Mouse (Mus musculus): ENCODE results near the gene Plcb3. TPM values are rescaled to one million over a fixed set of nuclear protein-coding genes. Genes with fewer than 3 reads are reported as not detected.
A peak's percentile ranks its signal among the peaks of the same experiment; 100 is the strongest.

Gene Plcb3
- total and polyA plus RNA-seq, 3 experiments, result 9.9 to 21.0 (median 14.1) TPM

GRCm38 (mm10) chr19:6933436-6934194 is 42.7 kb downstream of the Plcb3 start:
- peaks cover 12% of the 10 kb centered on the region for H3K36me3 ChIP-seq (replicated peaks)
- ATAC-seq (ENCODE audit: extremely low read depth, insufficient number of reproducible peaks, low FRiP score, poor library complexity, severe bottlenecking) (no peak), DNase-seq (ENCODE audit: low spot score) (no peak)
- H3K4me1 ChIP-seq (ENCODE audit: insufficient read depth, low read depth, low read length), result peaks cover 6% of the 10 kb centered on the region; the same call in 1 of the 2 replicates
- peak overlapping the region; percentile 33; the same call in 1 of the 2 replicates for H3K4me3 ChIP-seq (ENCODE audit: low read depth, low read length)
- TF ChIP-seq GATA2 (IDR thresholded peaks at IDR 0.05; ENCODE audit: borderline replicate concordance, low read depth, low read length), result no peak
- H3K9me3 ChIP-seq (replicated peaks), result peaks cover 8% of the 10 kb centered on the region
- H3K27me3 ChIP-seq (ENCODE audit: insufficient read depth, low read length), result peaks cover 53% of the 10 kb centered on the region

GRCm38 (mm10) chr19:6933102-6933435 is 43.2 kb downstream of the Plcb3 start:
- TF ChIP-seq CTCF (IDR thresholded peaks at IDR 0.05; ENCODE audit: low read depth, low read length), result no peak
- no peak for TF ChIP-seq TAL1 (conservative IDR thresholded peaks at IDR 0.05; ENCODE audit: low read depth, low read length)
- no peak for TF ChIP-seq GATA1 (IDR thresholded peaks at IDR 0.05; ENCODE audit: borderline replicate concordance, low read length)
- no peak for TF ChIP-seq POLR2AphosphoS5 (IDR thresholded peaks at IDR 0.05; ENCODE audit: insufficient replicate concordance, low read depth, low read length)
- no peak for TF ChIP-seq GATA2 (IDR thresholded peaks at IDR 0.05; ENCODE audit: borderline replicate concordance, low read depth, low read length)
- Histone ChIP-seq H3K4me1 (ENCODE audit: insufficient read depth, low read depth, low read length) (peaks cover 6% of the 10 kb centered on the region; the same call in 1 of the 2 replicates), H3K4me3 (ENCODE audit: low read depth, low read length) (no peak overlapping the region), H3K27me3 (ENCODE audit: insufficient read depth, low read length) (peaks cover 56% of the 10 kb centered on the region), H3K36me3 (replicated peaks) (peaks cover 6% of the 10 kb centered on the region), H3K9me3 (replicated peaks) (peaks cover 8% of the 10 kb centered on the region)
- ATAC-seq (ENCODE audit: extremely low read depth, insufficient number of reproducible peaks, low FRiP score, poor library complexity, severe bottlenecking) (no peak), DNase-seq (ENCODE audit: low spot score) (no peak)

GRCm38 (mm10) chr19:6932018-6932417 is 44.3 kb downstream of the Plcb3 start:
- Histone ChIP-seq H3K9me3 (replicated peaks) (peaks cover 8% of the 10 kb centered on the region), H3K4me1 (ENCODE audit: insufficient read depth, low read depth, low read length) (peaks cover 6% of the 10 kb centered on the region), H3K27me3 (ENCODE audit: insufficient read depth, low read length) (peaks cover 65% of the 10 kb centered on the region), H3K4me3 (ENCODE audit: low read depth, low read length) (no peak overlapping the region), H3K36me3 (replicated peaks) (no peaks in the 10 kb centered on the region)
- DNase-seq (ENCODE audit: low spot score), result no peak
- no peak for ATAC-seq (ENCODE audit: extremely low read depth, insufficient number of reproducible peaks, low FRiP score, poor library complexity, severe bottlenecking)
- TF ChIP-seq TAL1 (conservative IDR thresholded peaks at IDR 0.05; ENCODE audit: low read depth, low read length) (no peak), GATA1 (IDR thresholded peaks at IDR 0.05; ENCODE audit: borderline replicate concordance, low read length) (no peak), CTCF (IDR thresholded peaks at IDR 0.05; ENCODE audit: low read depth, low read length) (no peak), GATA2 (IDR thresholded peaks at IDR 0.05; ENCODE audit: borderline replicate concordance, low read depth, low read length) (no peak), POLR2AphosphoS5 (IDR thresholded peaks at IDR 0.05; ENCODE audit: insufficient replicate concordance, low read depth, low read length) (no peak)

GRCm38 (mm10) chr19:6931002-6931401 is 45.3 kb downstream of the Plcb3 start:
- ATAC-seq (ENCODE audit: extremely low read depth, insufficient number of reproducible peaks, low FRiP score, poor library complexity, severe bottlenecking) (no peak), DNase-seq (ENCODE audit: low spot score) (no peak)
- Histone ChIP-seq H3K4me1 (ENCODE audit: insufficient read depth, low read depth, low read length) (peaks cover 6% of the 10 kb centered on the region), H3K27me3 (ENCODE audit: insufficient read depth, low read length) (peaks cover 73% of the 10 kb centered on the region), H3K36me3 (replicated peaks) (no peaks in the 10 kb centered on the region), H3K4me3 (ENCODE audit: low read depth, low read length) (no peak overlapping the region), H3K9me3 (replicated peaks) (peaks cover 8% of the 10 kb centered on the region)
- no peak for TF ChIP-seq GATA1 (IDR thresholded peaks at IDR 0.05; ENCODE audit: borderline replicate concordance, low read length)
- no peak for TF ChIP-seq POLR2AphosphoS5 (IDR thresholded peaks at IDR 0.05; ENCODE audit: insufficient replicate concordance, low read depth, low read length)
- TF ChIP-seq TAL1 (conservative IDR thresholded peaks at IDR 0.05; ENCODE audit: low read depth, low read length), result no peak
- no peak for TF ChIP-seq CTCF (IDR thresholded peaks at IDR 0.05; ENCODE audit: low read depth, low read length)
- TF ChIP-seq GATA2 (IDR thresholded peaks at IDR 0.05; ENCODE audit: borderline replicate concordance, low read depth, low read length), result no peak

DNA sequence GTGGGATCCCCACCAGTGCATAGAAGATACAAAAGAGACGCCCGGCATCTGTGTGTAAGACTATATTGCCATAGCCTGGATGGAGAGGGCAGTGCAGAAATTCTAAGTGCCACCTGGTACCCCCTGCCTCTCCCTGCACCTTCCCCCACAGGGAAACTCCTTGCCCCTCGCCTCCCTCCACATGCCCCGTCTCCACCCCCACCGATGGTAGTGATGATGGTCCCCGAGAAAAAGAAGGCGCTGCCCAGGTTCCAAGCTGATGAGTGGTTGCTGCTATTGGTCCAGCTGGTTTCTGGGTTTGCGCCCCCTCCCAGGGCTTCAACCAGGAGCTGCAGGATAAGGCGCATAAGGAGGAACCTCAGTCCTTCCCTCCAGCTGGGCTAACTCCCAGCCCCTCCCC is 48.2 kb downstream of the Plcb3 start:
- no peak overlapping the region for H3K4me3 ChIP-seq (ENCODE audit: low read depth, low read length)
- no peaks in the 10 kb centered on the region for H3K36me3 ChIP-seq (replicated peaks)
- peaks cover 62% of the 10 kb centered on the region for H3K27me3 ChIP-seq (ENCODE audit: insufficient read depth, low read length)
- no peaks in the 10 kb centered on the region for H3K9me3 ChIP-seq (replicated peaks)
- no peak for TF ChIP-seq POLR2AphosphoS5 (IDR thresholded peaks at IDR 0.05; ENCODE audit: insufficient replicate concordance, low read depth, low read length)
- TF ChIP-seq TAL1 (conservative IDR thresholded peaks at IDR 0.05; ENCODE audit: low read depth, low read length), result no peak
- TF ChIP-seq GATA2 (IDR thresholded peaks at IDR 0.05; ENCODE audit: borderline replicate concordance, low read depth, low read length), result no peak
- no peak for TF ChIP-seq GATA1 (IDR thresholded peaks at IDR 0.05; ENCODE audit: borderline replicate concordance, low read length)
- TF ChIP-seq CTCF (IDR thresholded peaks at IDR 0.05; ENCODE audit: low read depth, low read length), result no peak
- no peak for ATAC-seq (ENCODE audit: extremely low read depth, insufficient number of reproducible peaks, low FRiP score, poor library complexity, severe bottlenecking)
- H3K4me1 ChIP-seq (ENCODE audit: insufficient read depth, low read depth, low read length), result peaks cover 13% of the 10 kb centered on the region
- DNase-seq (ENCODE audit: low spot score), result no peak

DNA sequence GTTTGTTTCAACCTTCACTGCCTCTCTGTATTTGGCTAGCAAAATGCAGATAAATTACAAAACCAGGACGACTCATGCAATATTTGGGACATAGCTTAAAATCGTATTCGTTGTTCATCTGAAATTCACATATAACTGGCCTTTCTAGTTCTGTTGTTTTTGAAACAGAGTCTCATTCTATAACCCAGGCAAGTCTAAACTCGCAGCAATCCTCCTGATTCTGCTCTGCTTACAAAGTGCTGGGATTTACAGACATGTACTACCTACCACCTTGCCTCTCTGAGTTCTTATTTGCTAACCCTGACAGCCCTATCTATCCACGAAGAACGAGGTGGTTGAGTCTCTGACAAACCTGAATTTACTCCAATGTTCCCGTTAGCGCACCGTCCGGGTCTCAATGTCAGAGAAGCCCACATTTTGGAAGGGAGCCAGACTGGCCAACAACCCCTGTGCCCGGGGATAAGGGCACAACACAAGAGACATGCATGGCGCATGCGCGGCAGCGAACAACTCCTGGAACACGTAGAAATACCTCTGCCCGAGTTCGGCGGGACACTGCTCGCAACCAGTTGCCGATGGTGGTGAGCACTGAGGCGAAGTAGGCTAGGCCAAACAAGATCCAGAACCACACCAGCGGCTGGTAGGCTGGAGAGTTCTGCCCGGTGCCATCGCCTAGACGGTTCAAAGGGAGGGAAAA is 49.6 kb downstream of the Plcb3 start:
- Histone ChIP-seq H3K4me1 (ENCODE audit: insufficient read depth, low read depth, low read length) (peaks cover 23% of the 10 kb centered on the region), H3K4me3 (ENCODE audit: low read depth, low read length) (no peak overlapping the region), H3K36me3 (replicated peaks) (no peaks in the 10 kb centered on the region), H3K9me3 (replicated peaks) (no peaks in the 10 kb centered on the region), H3K27me3 (ENCODE audit: insufficient read depth, low read length) (peaks cover 50% of the 10 kb centered on the region)
- DNase-seq (ENCODE audit: low spot score), result no peak
- TF ChIP-seq TAL1 (conservative IDR thresholded peaks at IDR 0.05; ENCODE audit: low read depth, low read length) (no peak), CTCF (IDR thresholded peaks at IDR 0.05; ENCODE audit: low read depth, low read length) (no peak), GATA2 (IDR thresholded peaks at IDR 0.05; ENCODE audit: borderline replicate concordance, low read depth, low read length) (no peak), GATA1 (IDR thresholded peaks at IDR 0.05; ENCODE audit: borderline replicate concordance, low read length) (no peak), POLR2AphosphoS5 (IDR thresholded peaks at IDR 0.05; ENCODE audit: insufficient replicate concordance, low read depth, low read length) (no peak)
- no peak for ATAC-seq (ENCODE audit: extremely low read depth, insufficient number of reproducible peaks, low FRiP score, poor library complexity, severe bottlenecking)
